Mouse (Mus musculus): ENCODE measurements around the gene Chst5. TPM values are rescaled to one million over a fixed set of nuclear protein-coding genes. Genes with fewer than 3 reads are reported as not detected.

Chst5 gene
- polyA plus RNA-seq, 1 experiment, result 0.06 TPM

GRCm38 (mm10) chr8:111911572-111911971, 1.3 kb upstream of the Chst5 start:
- Histone ChIP-seq H3K36me3 (ENCODE audit: control insufficient read depth, insufficient read depth, low read length) (no peaks in the 10 kb centered on the region), H3K27me3 (replicated peaks; ENCODE audit: control insufficient read depth, insufficient read depth, low read length) (no peaks in the 10 kb centered on the region; the same call in none of the 2 replicates), H3K4me3 (ENCODE audit: insufficient read depth, low read depth, low read length) (no peak overlapping the region), H3K27ac (ENCODE audit: insufficient read depth, low read depth, low read length) (no peak overlapping the region), H3K4me1 (ENCODE audit: control insufficient read depth, insufficient read depth, low read length) (no peaks in the 10 kb centered on the region)
- DNase-seq, result no peak
- WGBS, result 29% methylated on average over 7 of the region's 7 CpGs
- no peak for TF ChIP-seq CTCF (conservative IDR thresholded peaks at IDR 0.05; ENCODE audit: insufficient read depth, insufficient read length, low read depth, low read length)

- DNase-seq, result no peak
- H3K27ac ChIP-seq (ENCODE audit: insufficient read depth, low read depth, low read length), result no peak overlapping the region
- WGBS, result 31% methylated on average over 8 of the region's 8 CpGs
- TF ChIP-seq POLR2A (IDR thresholded peaks at IDR 0.05; ENCODE audit: low read depth, low read length), result no peak
- TF ChIP-seq CTCF (conservative IDR thresholded peaks at IDR 0.05; ENCODE audit: insufficient read depth, insufficient read length, low read depth, low read length), result no peak
- H3K4me1 ChIP-seq (ENCODE audit: control insufficient read depth, insufficient read depth, low read length), result no peaks in the 10 kb centered on the region
- no peak overlapping the region for H3K4me3 ChIP-seq (ENCODE audit: insufficient read depth, low read depth, low read length)
- no peaks in the 10 kb centered on the region; the same call in none of the 2 replicates for H3K27me3 ChIP-seq (replicated peaks; ENCODE audit: control insufficient read depth, insufficient read depth, low read length)
- H3K36me3 ChIP-seq (ENCODE audit: control insufficient read depth, insufficient read depth, low read length), result no peaks in the 10 kb centered on the region
Measured at GRCm38 (mm10) chr8:111905500-111906121, 4.6 kb downstream of the Chst5 start.

GRCm38 (mm10) chr8:111902080-111902479, 8.2 kb downstream of the Chst5 start:
- no peak for DNase-seq
- TF ChIP-seq POLR2A (IDR thresholded peaks at IDR 0.05; ENCODE audit: low read depth, low read length) (no peak), CTCF (conservative IDR thresholded peaks at IDR 0.05; ENCODE audit: insufficient read depth, insufficient read length, low read depth, low read length) (no peak)
- Histone ChIP-seq H3K36me3 (ENCODE audit: control insufficient read depth, insufficient read depth, low read length) (no peaks in the 10 kb centered on the region), H3K27me3 (replicated peaks; ENCODE audit: control insufficient read depth, insufficient read depth, low read length) (no peaks in the 10 kb centered on the region; the same call in 1 of the 2 replicates), H3K4me3 (ENCODE audit: insufficient read depth, low read depth, low read length) (no peak overlapping the region), H3K4me1 (ENCODE audit: control insufficient read depth, insufficient read depth, low read length) (no peaks in the 10 kb centered on the region), H3K27ac (ENCODE audit: insufficient read depth, low read depth, low read length) (no peak overlapping the region)
- 32% methylated on average over 5 of the region's 5 CpGs for WGBS

DNA sequence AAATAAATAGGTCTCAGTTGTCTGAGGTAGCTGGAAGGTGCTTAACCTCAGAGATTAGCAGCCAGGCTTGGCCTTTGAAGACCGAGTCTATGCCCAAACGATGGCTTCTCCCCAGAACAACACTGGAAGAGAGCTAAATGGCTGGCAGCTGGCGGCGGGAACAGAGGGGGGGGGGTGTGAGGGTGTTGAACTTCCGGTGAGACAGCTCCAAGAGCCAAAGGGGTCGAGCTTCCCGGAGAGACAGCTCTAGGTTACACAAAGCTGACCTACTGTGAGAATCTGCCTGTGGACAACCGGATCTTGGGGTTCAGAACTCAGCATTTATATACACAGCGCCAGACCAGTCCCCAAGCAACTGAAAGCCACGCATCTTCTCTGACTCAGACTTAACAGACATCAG, 11.7 kb downstream of the Chst5 start:
- Histone ChIP-seq H3K4me1 (ENCODE audit: control insufficient read depth, insufficient read depth, low read length) (no peaks in the 10 kb centered on the region), H3K36me3 (ENCODE audit: control insufficient read depth, insufficient read depth, low read length) (no peaks in the 10 kb centered on the region), H3K27me3 (replicated peaks; ENCODE audit: control insufficient read depth, insufficient read depth, low read length) (no peaks in the 10 kb centered on the region), H3K27ac (ENCODE audit: insufficient read depth, low read depth, low read length) (no peak overlapping the region), H3K4me3 (ENCODE audit: insufficient read depth, low read depth, low read length) (no peak overlapping the region)
- DNase-seq, result no peak
- 39% methylated on average over 10 of the region's 10 CpGs for WGBS
- TF ChIP-seq POLR2A (IDR thresholded peaks at IDR 0.05; ENCODE audit: low read depth, low read length), result no peak
- no peak for TF ChIP-seq CTCF (conservative IDR thresholded peaks at IDR 0.05; ENCODE audit: insufficient read depth, insufficient read length, low read depth, low read length)

GRCm38 (mm10) chr8:111894955-111895354, 15.3 kb downstream of the Chst5 start:
- Histone ChIP-seq H3K4me3 (ENCODE audit: insufficient read depth, low read depth, low read length) (no peak overlapping the region), H3K36me3 (ENCODE audit: control insufficient read depth, insufficient read depth, low read length) (no peaks in the 10 kb centered on the region), H3K27me3 (replicated peaks; ENCODE audit: control insufficient read depth, insufficient read depth, low read length) (no peaks in the 10 kb centered on the region), H3K27ac (ENCODE audit: insufficient read depth, low read depth, low read length) (no peak overlapping the region), H3K4me1 (ENCODE audit: control insufficient read depth, insufficient read depth, low read length) (no peaks in the 10 kb centered on the region)
- no peak for DNase-seq
- peak; percentile 36 for TF ChIP-seq CTCF (conservative IDR thresholded peaks at IDR 0.05; ENCODE audit: insufficient read depth, insufficient read length, low read depth, low read length)
- no peak for TF ChIP-seq POLR2A (IDR thresholded peaks at IDR 0.05; ENCODE audit: low read depth, low read length)
- WGBS, result 91% methylated on average over 7 of the region's 7 CpGs

GRCm38 (mm10) chr8:111892615-111893014, 17.6 kb downstream of the Chst5 start:
- no peaks in the 10 kb centered on the region for H3K36me3 ChIP-seq (ENCODE audit: control insufficient read depth, insufficient read depth, low read length)
- no peak overlapping the region for H3K27ac ChIP-seq (ENCODE audit: insufficient read depth, low read depth, low read length)
- TF ChIP-seq POLR2A (IDR thresholded peaks at IDR 0.05; ENCODE audit: low read depth, low read length), result no peak
- no peak for TF ChIP-seq CTCF (conservative IDR thresholded peaks at IDR 0.05; ENCODE audit: insufficient read depth, insufficient read length, low read depth, low read length)
- H3K4me1 ChIP-seq (ENCODE audit: control insufficient read depth, insufficient read depth, low read length), result no peaks in the 10 kb centered on the region
- no peak for DNase-seq
- H3K4me3 ChIP-seq (ENCODE audit: insufficient read depth, low read depth, low read length), result no peak overlapping the region
- 62% methylated on average over 5 of the region's 5 CpGs for WGBS
- no peaks in the 10 kb centered on the region for H3K27me3 ChIP-seq (replicated peaks; ENCODE audit: control insufficient read depth, insufficient read depth, low read length)

DNA sequence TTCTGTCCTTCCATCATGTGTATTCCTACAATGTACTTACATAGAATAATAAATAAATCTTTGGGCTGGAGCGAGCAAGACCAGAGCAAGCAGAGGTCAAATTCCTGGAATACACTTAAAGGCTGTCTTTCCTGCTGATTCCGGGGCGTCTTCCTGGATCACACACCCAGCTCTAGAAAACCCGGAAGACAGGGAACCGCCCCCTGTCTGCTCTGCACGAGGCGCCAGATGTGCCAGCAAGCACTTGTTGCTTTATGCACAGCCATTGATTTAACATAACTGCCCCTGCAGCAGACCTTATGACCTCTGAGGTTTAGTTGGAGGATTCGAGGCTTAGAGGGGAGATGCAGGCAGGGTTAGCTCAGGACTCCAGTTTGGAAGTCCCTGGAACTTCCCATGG, 18.3 kb downstream of the Chst5 start:
- Histone ChIP-seq H3K36me3 (ENCODE audit: control insufficient read depth, insufficient read depth, low read length) (no peaks in the 10 kb centered on the region), H3K27me3 (replicated peaks; ENCODE audit: control insufficient read depth, insufficient read depth, low read length) (no peaks in the 10 kb centered on the region), H3K4me3 (ENCODE audit: insufficient read depth, low read depth, low read length) (no peak overlapping the region), H3K27ac (ENCODE audit: insufficient read depth, low read depth, low read length) (no peak overlapping the region), H3K4me1 (ENCODE audit: control insufficient read depth, insufficient read depth, low read length) (no peaks in the 10 kb centered on the region)
- WGBS, result 14% methylated on average over 8 of the region's 8 CpGs
- no peak for DNase-seq
- no peak for TF ChIP-seq POLR2A (IDR thresholded peaks at IDR 0.05; ENCODE audit: low read depth, low read length)
- no peak for TF ChIP-seq CTCF (conservative IDR thresholded peaks at IDR 0.05; ENCODE audit: insufficient read depth, insufficient read length, low read depth, low read length)

All from kidney, adult 2 months (tissue).